Mouse (Mus musculus): ENCODE results near the gene Ddx39. TPM values are rescaled to one million over a fixed set of nuclear protein-coding genes. Genes with fewer than 3 reads are reported as not detected.
A peak's percentile ranks its signal among the peaks of the same experiment; 100 is the strongest.

The Ddx39 gene
- total RNA-seq (2021) = 10 to 100 TPM; 68.1 to 69.0 TPM

- peak; percentile 95 for DNase-seq
Observed at GRCm38 (mm10) chr8:83715031-83715690, at the start of gene Ddx39. TSS of gene Ddx39 (plus strand) at chr8:83715177.

- DNase-seq = peak; percentile 72
Observed at GRCm38 (mm10) chr8:83665969-83666865, 48.8 kb upstream of the Ddx39 start, which contains the start of gene Ptger1. TSS of gene Ptger1 (plus strand) at chr8:83666678.

- no peak for DNase-seq
Observed at GRCm38 (mm10) chr8:83666866-83667234, 48.1 kb upstream of the Ddx39 start.

GRCm38 (mm10) chr8:83667526-83667925 is 47.5 kb upstream of the Ddx39 start:
- no peak for DNase-seq

GRCm38 (mm10) chr8:83668010-83668916 is 46.7 kb upstream of the Ddx39 start:
- peak; percentile 79 for DNase-seq

- no peak for DNase-seq
Observed at GRCm38 (mm10) chr8:83669013-83669412, 46.0 kb upstream of the Ddx39 start.

- DNase-seq = no peak
Observed at GRCm38 (mm10) chr8:83672936-83673335, 42.0 kb upstream of the Ddx39 start.

GRCm38 (mm10) chr8:83674497-83674896 is 40.5 kb upstream of the Ddx39 start:
- DNase-seq = no peak

- no peak for DNase-seq
Observed at GRCm38 (mm10) chr8:83679866-83680265, 35.1 kb upstream of the Ddx39 start.

GRCm38 (mm10) chr8:83680603-83681002 is 34.4 kb upstream of the Ddx39 start:
- DNase-seq = no peak

- DNase-seq = no peak
Observed at GRCm38 (mm10) chr8:83681099-83681498, 33.9 kb upstream of the Ddx39 start.

GRCm38 (mm10) chr8:83684517-83684916 is 30.5 kb upstream of the Ddx39 start:
- DNase-seq = no peak

- DNase-seq = no peak
Observed at GRCm38 (mm10) chr8:83689264-83689663, 25.7 kb upstream of the Ddx39 start.

- no peak for DNase-seq
Observed at GRCm38 (mm10) chr8:83693609-83694236, 21.3 kb upstream of the Ddx39 start.

GRCm38 (mm10) chr8:83694369-83695160 is 20.4 kb upstream of the Ddx39 start:
- no peak for DNase-seq

GRCm38 (mm10) chr8:83695351-83696106 is 19.4 kb upstream of the Ddx39 start:
- DNase-seq = no peak

GRCm38 (mm10) chr8:83697374-83698220 is 17.4 kb upstream of the Ddx39 start:
- DNase-seq = peak; percentile 45

- no peak for DNase-seq
Observed at GRCm38 (mm10) chr8:83698291-83698660, 16.7 kb upstream of the Ddx39 start.

- peak; percentile 84 for DNase-seq
Observed at GRCm38 (mm10) chr8:83698661-83699453, 16.1 kb upstream of the Ddx39 start, which contains the start of gene Pkn1. TSS of gene Pkn1 (minus strand) at chr8:83699179.

All from heart, postnatal 4 days (tissue).